Mouse (Mus musculus) hindbrain, embryonic 14.5 days (tissue): ENCODE data around the gene Zfp462. TPM values are rescaled to one million over a fixed set of nuclear protein-coding genes. Genes with fewer than 3 reads are reported as not detected.
A peak's percentile ranks its signal among the peaks of the same experiment; 100 is the strongest.

Experiments used
- ATAC-seq: fragments of 200-750 bp; cut with Nextera tagmentation; 2 replicates; pipeline ENCODE4 v1.8.0; 2017; ENCODE audit warnings: moderate number of reproducible peaks, mild to moderate bottlenecking, moderate TSS enrichment, moderate library complexity; ENCODE audit not compliant: low FRiP score
- DNase-seq: peaks from one replicate; pipeline ENCODE4 v3.0.0-alpha.2; 2015; ENCODE audit warnings: low spot score
- H3K27ac ChIP-seq: fragments of 300-500 bp; sonication (generic); 2 replicates; pipeline ENCODE4 v1.5.1; 2014; ENCODE audit warnings: mild to moderate bottlenecking, moderate library complexity
- H3K27me3 ChIP-seq: fragments of 300-500 bp; sonication (generic); 2 replicates; pipeline ENCODE4 v1.6.1; 2014; ENCODE audit warnings: mild to moderate bottlenecking, low read length, mixed read lengths; ENCODE audit not compliant: control insufficient read depth, insufficient read depth
- H3K36me3 ChIP-seq: fragments of 300-500 bp; sonication (generic); replicated peaks from 2 replicates; pipeline ENCODE4 v1.6.1; 2014; ENCODE audit not compliant: control insufficient read depth, insufficient read depth
- H3K4me1 ChIP-seq: fragments of 300-500 bp; sonication (generic); replicated peaks from 2 replicates; pipeline ENCODE4 v1.6.1; 2014; ENCODE audit warnings: antibody characterized with exemption, low read length, mixed read lengths; ENCODE audit not compliant: control insufficient read depth, insufficient read depth
- H3K4me2 ChIP-seq: fragments of 300-500 bp; sonication (generic); replicated peaks from 2 replicates; pipeline ENCODE4 v1.6.1; 2014; ENCODE audit warnings: mild to moderate bottlenecking, moderate library complexity
- H3K4me3 ChIP-seq: fragments of 300-500 bp; sonication (generic); replicated peaks from 2 replicates; pipeline ENCODE4 v1.5.1; 2014; ENCODE audit warnings: mild to moderate bottlenecking, low read length
- H3K9ac ChIP-seq: fragments of 300-500 bp; sonication (generic); 2 replicates; pipeline ENCODE4 v1.6.1; 2014
- H3K9me3 ChIP-seq: fragments of 300-500 bp; sonication (generic); 2 replicates; pipeline ENCODE4 v1.6.1; 2016; ENCODE audit warnings: low read length; ENCODE audit not compliant: control insufficient read depth
- WGBS: fragments of 180-500 bp; shearing (Covaris S2); extraction: QIAGEN DNeasy Blood & Tissue Kit; methylation state at CpG from one replicate; pipeline ENCODE4 v1.1.7; 2014; 5-methylcytosine and 5-hydroxymethylcytosine counted together
- polyA plus RNA-seq: library from polyadenylated mRNA; unstranded; fragments of >200 nt; fragmentation: Nextera tagmentation; extraction: Ambion mirVana; gene quantifications from 2 replicates; pipeline ENCODE4 v1.2.1, GENCODE M21; 2014

Gene Zfp462
- polyA plus RNA-seq, 1 experiment from 2014 or later: 13.8 TPM

DNA sequence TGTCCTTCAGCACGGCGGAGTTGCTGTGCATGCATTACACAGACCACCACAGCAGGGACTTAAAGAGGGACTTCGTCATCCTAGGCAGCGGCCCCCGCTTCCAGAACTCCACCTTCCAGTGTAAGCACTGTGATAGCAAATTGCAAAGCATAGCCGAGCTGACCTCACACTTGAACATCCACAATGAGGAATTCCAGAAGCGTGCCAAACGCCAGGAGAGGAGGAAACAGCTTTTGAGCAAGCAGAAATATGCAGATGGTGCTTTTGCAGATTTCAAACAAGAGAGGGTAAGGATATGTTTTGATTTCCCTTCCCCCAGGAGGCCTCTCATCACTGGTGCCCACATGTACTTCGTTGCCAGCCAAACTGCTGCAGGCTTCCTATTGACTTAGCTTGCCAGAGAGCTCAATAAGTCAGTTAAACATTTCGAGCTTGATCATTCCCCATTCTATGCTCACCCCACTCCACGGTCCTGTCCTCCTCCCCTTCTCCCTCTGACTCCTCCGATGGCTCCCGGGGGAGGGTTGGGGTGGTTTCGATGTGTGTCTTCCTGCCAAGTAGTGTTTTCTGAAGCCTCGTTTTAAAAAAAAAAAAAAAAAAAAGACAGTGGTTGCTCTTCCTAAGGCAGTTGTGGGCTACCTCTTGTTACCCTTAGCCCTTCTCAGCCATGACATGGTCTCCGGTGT lies 68.9 kb downstream of the Zfp462 start:
- 77% methylated on average over 16 of the region's 16 CpGs for WGBS
- H3K4me1 ChIP-seq: no peaks in the 10 kb centered on the region
- H3K4me3 ChIP-seq: no peak overlapping the region
- no peaks in the 10 kb centered on the region for H3K9me3 ChIP-seq
- no peak overlapping the region for H3K27ac ChIP-seq
- ATAC-seq: no peak
- peaks cover 100% of the 10 kb centered on the region for H3K36me3 ChIP-seq
- H3K4me2 ChIP-seq: no peak overlapping the region
- H3K9ac ChIP-seq: no peak overlapping the region
- no peaks in the 10 kb centered on the region for H3K27me3 ChIP-seq
- no peak for DNase-seq

DNA sequence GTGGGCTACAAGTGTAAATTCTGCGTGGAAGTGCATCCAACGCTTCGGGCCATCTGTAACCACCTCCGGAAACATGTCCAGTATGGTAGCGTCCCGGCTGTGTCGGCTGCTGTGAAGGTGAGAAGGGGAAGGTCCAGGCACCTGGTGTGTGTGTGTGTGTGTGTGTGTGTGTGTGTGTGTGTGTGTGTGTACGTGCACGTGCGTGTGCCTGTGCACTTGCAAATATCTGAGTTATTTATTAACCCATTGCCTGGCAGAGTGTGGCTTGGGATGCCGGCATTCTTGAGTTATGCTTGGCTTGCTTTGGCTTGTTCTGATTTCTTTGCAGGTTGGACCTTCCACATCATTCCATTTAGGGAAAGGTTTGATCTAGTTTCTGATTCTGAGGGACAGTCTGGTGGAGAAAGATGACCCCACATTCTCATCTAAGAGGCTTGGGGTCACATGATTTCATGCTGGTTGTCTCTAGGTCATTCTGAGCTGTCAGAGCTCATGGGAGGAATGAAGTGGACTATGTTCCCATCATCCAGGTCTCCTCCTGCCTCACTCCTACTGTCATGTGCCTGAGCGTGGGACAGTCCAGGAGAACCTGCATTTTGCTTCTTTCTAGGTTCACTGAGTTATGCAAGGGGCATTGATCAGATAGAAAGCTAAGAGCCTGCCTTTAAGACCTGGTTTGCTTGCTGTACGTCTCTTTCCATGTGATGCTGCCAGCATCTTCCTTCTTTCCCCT lies 70.0 kb downstream of the Zfp462 start:
- H3K9ac ChIP-seq: no peak overlapping the region
- H3K4me2 ChIP-seq: no peak overlapping the region
- DNase-seq (no peak), ATAC-seq (no peak)
- WGBS: 91% methylated on average over 13 of the region's 13 CpGs
- peaks cover 100% of the 10 kb centered on the region for H3K36me3 ChIP-seq
- no peak overlapping the region for H3K27ac ChIP-seq
- no peaks in the 10 kb centered on the region for H3K9me3 ChIP-seq
- no peaks in the 10 kb centered on the region for H3K27me3 ChIP-seq
- H3K4me3 ChIP-seq: no peak overlapping the region
- H3K4me1 ChIP-seq: no peaks in the 10 kb centered on the region

DNA sequence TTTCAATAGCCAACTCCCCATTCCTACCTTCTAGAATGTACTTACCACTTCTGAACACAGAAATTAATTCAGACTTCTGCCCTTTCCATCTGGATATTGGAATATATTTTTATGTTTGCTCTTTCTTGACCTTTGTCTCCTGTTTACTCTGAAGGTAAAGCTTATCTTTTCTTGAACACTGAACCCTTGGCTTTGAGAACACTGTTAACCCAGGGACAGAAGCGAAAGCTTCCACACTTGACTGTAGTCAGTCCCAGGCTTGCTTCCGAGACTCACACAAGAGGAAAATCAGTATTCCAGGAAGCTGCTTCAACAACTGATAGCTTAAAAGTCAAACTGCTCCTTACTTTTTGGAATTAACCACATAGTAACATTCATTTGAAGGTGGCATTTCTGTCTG lies 70.7 kb downstream of the Zfp462 start:
- over 99% methylated on average over 2 of the region's 2 CpGs for WGBS
- no peak overlapping the region for H3K4me3 ChIP-seq
- DNase-seq (no peak), ATAC-seq (no peak)
- H3K9ac ChIP-seq: no peak overlapping the region
- H3K27ac ChIP-seq: no peak overlapping the region
- H3K27me3 ChIP-seq: no peaks in the 10 kb centered on the region
- no peak overlapping the region for H3K4me2 ChIP-seq
- peaks cover 100% of the 10 kb centered on the region for H3K36me3 ChIP-seq
- H3K9me3 ChIP-seq: no peaks in the 10 kb centered on the region
- no peaks in the 10 kb centered on the region for H3K4me1 ChIP-seq

DNA sequence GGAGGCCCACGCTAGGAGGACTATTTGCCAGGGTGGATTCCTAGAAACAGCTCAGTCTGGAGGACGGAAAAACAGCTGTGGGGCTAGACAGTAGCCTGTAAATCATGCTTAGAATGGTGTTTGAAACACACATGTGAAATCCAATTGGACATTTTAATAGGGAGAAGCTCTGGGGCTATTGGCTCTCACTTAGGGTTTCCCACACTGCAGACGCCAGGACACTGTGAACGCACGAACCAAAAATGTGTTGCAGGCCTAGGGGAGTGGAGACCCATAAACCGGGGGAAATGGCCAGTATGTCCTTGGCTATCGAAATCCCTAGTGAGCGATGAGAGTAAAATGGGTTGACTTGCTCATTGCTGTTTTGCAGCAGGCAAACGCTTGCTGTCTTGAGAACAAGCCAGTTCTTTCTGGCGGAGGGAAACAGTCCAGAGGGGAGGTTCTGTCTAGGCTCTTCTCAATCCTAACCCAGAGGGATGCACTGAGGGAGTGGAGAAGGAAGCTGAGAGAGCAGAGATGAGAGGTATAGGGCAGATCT lies 81.3 kb downstream of the Zfp462 start:
- Histone ChIP-seq H3K4me1 (no peaks in the 10 kb centered on the region), H3K27me3 (no peaks in the 10 kb centered on the region), H3K4me3 (no peak overlapping the region), H3K27ac (no peak overlapping the region), H3K9ac (no peak overlapping the region), H3K9me3 (no peaks in the 10 kb centered on the region), H3K36me3 (peaks cover 62% of the 10 kb centered on the region), H3K4me2 (no peak overlapping the region)
- 80% methylated on average over 10 of the region's 10 CpGs for WGBS
- ATAC-seq: no peak
- DNase-seq: no peak

DNA sequence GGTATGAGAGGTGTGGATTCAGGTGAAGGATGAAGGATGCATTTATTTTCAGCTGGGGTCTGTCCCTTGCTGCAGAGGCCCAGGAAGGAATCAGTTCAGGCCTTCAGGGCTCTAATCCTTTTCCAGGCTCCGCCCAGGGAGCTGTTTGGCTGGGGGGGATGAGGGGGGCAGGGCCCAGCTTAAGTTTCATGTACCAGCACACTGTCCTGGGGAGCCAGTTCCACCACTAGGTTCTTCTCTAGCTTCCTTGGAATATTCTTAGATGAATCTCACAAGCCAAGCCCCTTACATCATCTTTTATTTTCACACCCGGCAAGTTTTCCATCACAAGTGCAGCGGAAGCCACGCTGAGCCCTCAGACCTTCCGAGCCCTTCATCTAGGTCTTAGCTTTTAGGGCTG lies 85.6 kb downstream of the Zfp462 start:
- H3K4me3 ChIP-seq: no peak overlapping the region
- DNase-seq: no peak
- no peak overlapping the region for H3K4me2 ChIP-seq
- 82% methylated on average over 5 of the region's 5 CpGs for WGBS
- H3K27ac ChIP-seq: 0 out of 2 replicates have a peak overlapping the region, but pooled peaks have one; percentile 9
- ATAC-seq: peak; percentile 42; the same call in 1 of the 2 replicates
- no peak overlapping the region for H3K9ac ChIP-seq
- no peaks in the 10 kb centered on the region for H3K27me3 ChIP-seq
- peaks cover 34% of the 10 kb centered on the region for H3K36me3 ChIP-seq
- 0 out of 2 replicates have a peak, but pooled peaks cover 5% of the 10 kb centered on the region for H3K4me1 ChIP-seq
- H3K9me3 ChIP-seq: no peaks in the 10 kb centered on the region

DNA sequence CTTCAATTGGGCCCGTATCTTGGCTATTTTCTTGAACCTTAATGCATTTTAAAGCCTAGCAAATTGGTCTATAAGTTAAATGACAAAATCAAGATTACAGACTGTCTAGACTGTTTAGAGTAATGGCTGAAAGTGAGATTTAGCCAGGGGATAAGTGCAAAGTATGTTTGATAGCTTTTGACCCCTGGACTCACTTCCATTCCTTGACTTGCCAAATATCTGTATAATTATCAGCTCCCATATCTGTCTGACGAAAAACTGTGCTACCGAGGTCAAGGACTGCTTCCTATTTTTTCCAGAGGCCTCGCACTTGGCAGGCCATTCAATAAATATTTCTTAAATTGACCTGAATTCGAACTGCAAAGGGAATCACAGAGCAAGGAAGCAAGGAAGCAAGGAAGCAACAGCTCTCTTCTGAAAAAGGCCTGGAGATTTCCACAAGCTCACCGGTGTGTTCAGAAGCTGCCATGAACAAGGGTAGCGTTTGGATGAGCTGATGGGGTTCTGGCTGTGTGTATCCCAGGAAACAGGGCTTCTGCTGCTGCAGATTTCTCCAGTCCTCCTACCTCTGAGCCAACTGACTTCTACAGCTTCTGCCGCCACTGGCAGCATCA lies 87.6 kb downstream of the Zfp462 start:
- no peak overlapping the region for H3K4me3 ChIP-seq
- 84% methylated on average over 8 of the region's 8 CpGs for WGBS
- 0 out of 2 replicates have a peak overlapping the region, but pooled peaks have one; percentile 23 for H3K27ac ChIP-seq
- no peak overlapping the region for H3K9ac ChIP-seq
- H3K36me3 ChIP-seq: peaks cover 34% of the 10 kb centered on the region
- no peaks in the 10 kb centered on the region for H3K9me3 ChIP-seq
- ATAC-seq (no peak), DNase-seq (no peak)
- 0 out of 2 replicates have a peak, but pooled peaks cover 5% of the 10 kb centered on the region for H3K4me1 ChIP-seq
- H3K27me3 ChIP-seq: no peaks in the 10 kb centered on the region
- H3K4me2 ChIP-seq: no peak overlapping the region

DNA sequence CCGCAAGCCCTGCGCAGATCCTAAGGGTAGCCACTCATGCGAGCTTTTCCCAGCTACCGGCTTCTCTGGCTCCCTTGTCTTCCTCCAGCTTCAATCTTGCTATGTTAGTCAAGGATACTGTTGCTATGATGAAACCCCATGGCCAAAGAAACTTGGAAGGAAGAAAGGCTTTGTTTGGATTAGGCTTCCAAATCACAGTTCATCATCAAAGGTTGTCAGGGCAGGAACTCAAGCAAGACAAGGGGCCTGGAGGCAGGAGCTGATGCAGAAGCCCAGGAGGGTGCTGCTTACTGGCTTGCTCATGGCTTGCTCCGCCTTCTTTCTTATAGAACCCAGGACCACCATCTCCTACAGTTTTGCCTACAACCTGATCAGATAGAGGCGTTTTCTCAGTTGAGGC lies 88.6 kb downstream of the Zfp462 start:
- WGBS: 89% methylated on average over 6 of the region's 6 CpGs
- Histone ChIP-seq H3K27ac (no peak overlapping the region), H3K4me3 (no peak overlapping the region), H3K4me2 (no peak overlapping the region), H3K27me3 (no peaks in the 10 kb centered on the region), H3K9ac (no peak overlapping the region), H3K4me1 (0 out of 2 replicates have a peak, but pooled peaks cover 5% of the 10 kb centered on the region), H3K9me3 (no peaks in the 10 kb centered on the region), H3K36me3 (peaks cover 33% of the 10 kb centered on the region)
- DNase-seq (no peak), ATAC-seq (no peak)

DNA sequence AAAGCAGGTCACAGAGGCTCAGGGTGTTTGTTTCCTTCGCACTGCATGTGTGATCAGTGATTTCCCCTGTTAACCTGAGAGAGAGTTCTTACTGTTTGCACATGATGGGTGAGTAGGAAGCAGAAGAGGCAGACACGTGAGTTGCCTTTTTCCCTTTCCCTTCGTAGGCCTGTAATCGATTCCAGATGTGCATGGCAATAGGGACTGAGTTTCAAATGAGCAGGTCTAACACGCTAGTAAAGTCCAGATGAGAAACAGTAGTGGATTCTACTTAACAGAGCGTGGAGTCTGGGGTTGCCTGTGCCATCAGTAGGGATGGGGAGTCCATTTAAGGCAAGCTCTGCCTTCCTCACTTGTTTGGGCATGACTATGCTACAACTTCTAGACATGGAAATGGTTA lies 93.3 kb downstream of the Zfp462 start:
- WGBS: 94% methylated on average over 6 of the region's 6 CpGs
- DNase-seq (no peak), ATAC-seq (no peak)
- Histone ChIP-seq H3K9me3 (no peaks in the 10 kb centered on the region), H3K9ac (no peak overlapping the region), H3K4me3 (no peak overlapping the region), H3K4me2 (no peak overlapping the region), H3K27me3 (no peaks in the 10 kb centered on the region), H3K4me1 (peaks cover 33% of the 10 kb centered on the region), H3K36me3 (peaks cover 19% of the 10 kb centered on the region), H3K27ac (no peak overlapping the region)
